Mouse (Mus musculus) neutrophil, adult 65 days (primary cell): ENCODE results near the gene Olfr510. TPM values are rescaled to one million over a fixed set of nuclear protein-coding genes. Genes with fewer than 3 reads are reported as not detected.

ENCODE experiments used
- total RNA-seq: library from RNA; stranded (reverse); gene quantifications from 2 replicates; pipeline ENCODE4 v1.2.4, GENCODE M21; 2023

Olfr510 gene
- not detected in 2 replicates for total RNA-seq

DNA sequence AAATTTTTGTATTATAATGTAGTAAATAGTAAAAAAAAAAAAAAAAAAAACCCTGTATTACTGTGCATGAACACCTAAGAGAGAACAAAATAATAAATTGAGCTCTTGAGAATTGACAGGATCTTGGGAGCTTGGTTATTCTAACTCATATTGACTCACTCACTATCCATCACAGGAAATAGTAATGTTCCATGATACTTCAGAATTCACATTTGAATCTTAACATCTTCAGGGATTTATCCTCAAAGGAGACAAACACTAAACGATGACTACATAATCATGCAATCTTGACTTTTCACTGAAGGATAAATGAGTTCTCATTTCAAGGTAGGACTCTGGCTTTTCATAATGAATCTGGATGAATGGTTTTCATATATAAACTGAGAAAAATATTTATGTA, at the start of gene Olfr510:
TSS of gene Olfr510 (plus strand) at position 301 of the 400 bp plus-strand sequence.

GRCm38 (mm10) chr7:108621514-108621913, 44.7 kb upstream of the Olfr510 start, which contains the start of gene Olfr507:
Gene Olfr507 (plus strand): TSS chr7:108621814.

DNA sequence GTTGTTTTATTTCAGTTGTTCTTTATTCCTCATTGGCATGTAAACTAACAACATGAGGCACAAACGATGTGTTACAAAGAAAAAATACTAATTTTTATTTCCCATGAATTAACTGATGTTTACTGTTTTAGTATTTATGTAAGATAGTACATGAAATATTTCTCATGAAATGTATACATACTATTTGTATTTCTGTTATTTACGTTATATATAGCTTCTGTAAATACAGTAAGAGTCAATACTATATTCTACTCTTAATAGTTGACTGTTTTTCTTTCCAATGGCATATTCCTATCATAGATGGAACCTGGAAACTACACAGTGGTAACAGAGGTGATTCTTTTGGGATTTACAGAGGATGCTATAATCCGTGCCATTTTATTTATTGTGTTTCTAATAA, 36.5 kb upstream of the Olfr510 start, which contains the start of gene Olfr508:
TSS of gene Olfr508 (plus strand) at position 301 of the 400 bp plus-strand sequence.

DNA sequence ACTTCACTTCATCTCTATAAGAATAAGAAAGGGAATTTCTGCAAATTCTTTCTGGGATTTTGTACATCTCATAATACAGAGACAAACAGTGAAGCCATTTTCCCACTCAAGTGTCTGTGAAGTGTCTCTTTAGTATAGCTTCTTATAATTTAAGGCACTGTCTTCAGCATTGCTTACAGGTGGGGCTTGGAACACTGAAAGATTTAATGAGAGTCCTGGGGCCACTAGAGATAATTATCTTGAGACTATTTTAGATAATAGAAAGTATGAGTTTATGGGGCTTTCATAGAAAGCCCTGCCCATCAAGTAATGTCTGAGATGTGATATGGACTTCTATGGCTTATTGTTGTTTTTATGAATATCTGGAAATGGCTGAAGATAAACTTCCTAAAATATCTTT, 14.4 kb upstream of the Olfr510 start, which contains the start of gene Olfr509:
TSS of gene Olfr509 (minus strand) at position 101 of the 400 bp plus-strand sequence.

DNA sequence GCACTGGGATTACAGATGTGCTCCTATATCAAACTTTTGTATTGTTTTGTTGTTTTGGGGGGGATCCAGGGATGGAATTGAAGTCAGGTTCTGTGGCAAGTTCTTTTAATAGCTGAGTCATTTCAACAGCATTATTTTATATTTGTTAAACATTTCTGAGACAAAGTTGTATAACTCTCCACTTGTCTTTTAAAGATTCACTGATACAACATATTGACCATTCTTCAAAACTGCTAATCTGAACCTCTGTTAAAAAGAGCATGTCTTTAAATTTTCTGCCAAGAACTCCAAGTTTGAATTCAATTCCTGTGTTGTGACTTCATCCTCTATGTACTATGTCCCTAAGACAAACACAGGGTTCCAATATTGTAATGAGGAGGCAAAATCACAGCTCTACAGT, 46.8 kb downstream of the Olfr510 start, which contains the start of gene Olfr512:
TSS of gene Olfr512 (plus strand) at position 301 of the 400 bp plus-strand sequence.

Other genes with a start within 250 kb of the Olfr510 start
- gene Olfr497, start 246.0 kb upstream of the Olfr510 start, total RNA-seq, result not detected in 2 replicates
- gene Olfr498, start 201.1 kb upstream of the Olfr510 start, total RNA-seq, result not detected in 2 replicates
- not detected in 2 replicates for gene Olfr502, start 141.4 kb upstream of the Olfr510 start, total RNA-seq
- not detected in 2 replicates for gene Olfr503, start 121.9 kb upstream of the Olfr510 start, total RNA-seq
- not detected in 2 replicates for gene Olfr504, start 100.6 kb upstream of the Olfr510 start, total RNA-seq
- not detected in 2 replicates for gene Olfr506, start 55.6 kb upstream of the Olfr510 start, total RNA-seq
- gene Olfr507, start 44.6 kb upstream of the Olfr510 start, total RNA-seq, result not detected in 2 replicates
- gene Olfr508, start 36.4 kb upstream of the Olfr510 start, total RNA-seq, result not detected in 2 replicates
- gene Olfr509, start 14.5 kb upstream of the Olfr510 start, total RNA-seq, result not detected in 2 replicates
- gene Olfr512, start 46.9 kb downstream of the Olfr510 start, total RNA-seq, result not detected in 2 replicates
- gene Olfr513, start 84.6 kb downstream of the Olfr510 start, total RNA-seq, result not detected in 2 replicates
- gene Olfr514, start 159.6 kb downstream of the Olfr510 start, total RNA-seq, result not detected in 2 replicates
- not detected in 2 replicates for gene Olfr516, start 184.1 kb downstream of the Olfr510 start, total RNA-seq
- gene Olfr517, start 206.0 kb downstream of the Olfr510 start, total RNA-seq, result not detected in 2 replicates
- not detected in 2 replicates for gene Olfr518, start 218.6 kb downstream of the Olfr510 start, total RNA-seq
- gene Olfr519, start 228.0 kb downstream of the Olfr510 start, total RNA-seq, result not detected in 2 replicates